Mouse (Mus musculus) right cerebral cortex, postnatal 10 days (tissue): ENCODE measurements around the gene Ifit2.
A peak's percentile ranks its signal among the peaks of the same experiment; 100 is the strongest.
"Not testable (repeated sequence)": the region's sequence is repeated elsewhere in the genome, so short reads cannot be mapped to it uniquely, and the experiment has no call there.

Experiments
- DNase-seq, 2 experiments: peaks; one replicate each; pipeline ENCODE4 v3.0.0; 2021; ENCODE audit warnings: low spot score in 2 of 2

Ifit2 gene

GRCm38 (mm10) chr19:34546211-34546610 is 4.3 kb upstream of the Ifit2 start:
- no peak for DNase-seq

DNA sequence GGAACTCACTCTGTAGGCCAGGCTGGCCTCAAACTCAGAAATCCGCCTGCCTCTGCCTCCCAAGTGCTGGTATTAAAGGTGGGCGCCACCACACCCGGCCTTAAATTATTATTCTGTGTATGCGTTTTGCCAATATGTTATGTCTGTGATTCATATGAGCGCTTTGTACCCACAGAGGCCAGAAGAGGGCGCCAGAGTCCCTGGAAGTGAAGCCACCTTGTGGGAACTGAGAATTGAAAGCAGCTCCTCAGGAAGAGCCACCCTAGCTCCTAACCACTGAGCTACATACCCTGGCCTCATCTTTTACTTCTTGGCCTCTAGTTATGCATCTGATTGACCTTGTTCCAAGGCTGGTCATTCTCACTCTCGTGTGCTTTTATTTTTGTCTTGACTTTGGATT is 2.5 kb upstream of the Ifit2 start:
- peak; percentile 66 to 83 for DNase-seq

DNA sequence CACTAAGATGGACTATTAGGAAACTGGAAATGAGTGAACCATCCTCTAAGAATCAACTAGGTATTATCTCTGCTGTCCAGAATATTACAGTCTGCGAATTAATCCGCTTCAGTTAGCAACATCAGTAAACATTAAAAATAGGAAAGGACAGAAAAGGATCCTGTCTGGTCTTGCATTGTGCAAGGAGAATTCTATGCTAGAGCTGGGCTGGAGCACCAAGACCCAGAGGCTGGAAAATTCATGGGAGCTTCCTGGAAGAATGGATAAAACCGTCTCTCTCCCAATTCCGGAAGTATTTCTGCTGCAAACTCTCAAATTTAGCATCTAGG is 325 bp upstream of the Ifit2 start:
- no peak for DNase-seq

DNA sequence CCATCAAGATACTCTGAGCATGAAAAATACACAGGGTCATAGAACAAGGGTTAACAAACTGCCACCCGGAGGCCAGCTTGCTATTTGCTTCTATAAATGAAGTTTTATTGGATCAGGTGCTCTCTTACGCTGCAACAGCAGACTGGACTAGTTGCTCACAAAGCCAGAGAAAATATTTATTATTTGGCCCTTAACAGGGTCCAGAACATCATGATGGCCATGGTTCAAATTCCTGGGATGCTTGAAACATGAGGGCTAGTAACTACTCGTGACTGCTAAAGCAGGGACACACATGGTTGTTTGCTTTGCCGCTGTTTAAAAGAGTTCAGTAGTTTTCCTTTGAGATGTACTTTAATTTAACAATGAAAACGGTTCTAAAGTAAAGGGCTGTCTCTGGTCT is 1.5 kb downstream of the Ifit2 start:
- no peak for DNase-seq

GRCm38 (mm10) chr19:34553021-34553420 is 2.5 kb downstream of the Ifit2 start:
- no peak for DNase-seq

GRCm38 (mm10) chr19:34553522-34553921 is 3.0 kb downstream of the Ifit2 start:
- DNase-seq = no peak

DNA sequence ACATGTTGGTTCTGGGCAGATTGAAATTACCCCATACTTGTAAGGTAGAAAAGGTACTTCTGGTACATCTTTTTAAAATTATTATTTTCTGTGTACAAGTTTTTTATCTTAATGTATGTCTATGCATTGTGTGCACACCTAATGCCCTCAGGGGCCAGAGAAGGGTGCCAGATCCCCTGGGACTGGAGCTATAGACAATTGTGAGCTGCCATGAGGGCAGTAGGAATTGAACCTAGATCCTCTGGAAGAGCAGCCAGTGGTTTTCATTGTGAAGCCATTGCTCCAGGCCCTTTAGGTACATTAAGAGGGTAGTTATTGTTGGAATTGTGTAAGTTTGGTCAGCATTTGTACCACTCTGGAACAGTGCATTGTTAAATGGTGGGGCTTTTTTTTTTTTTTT is 3.6 kb downstream of the Ifit2 start:
- DNase-seq = no peak

DNA sequence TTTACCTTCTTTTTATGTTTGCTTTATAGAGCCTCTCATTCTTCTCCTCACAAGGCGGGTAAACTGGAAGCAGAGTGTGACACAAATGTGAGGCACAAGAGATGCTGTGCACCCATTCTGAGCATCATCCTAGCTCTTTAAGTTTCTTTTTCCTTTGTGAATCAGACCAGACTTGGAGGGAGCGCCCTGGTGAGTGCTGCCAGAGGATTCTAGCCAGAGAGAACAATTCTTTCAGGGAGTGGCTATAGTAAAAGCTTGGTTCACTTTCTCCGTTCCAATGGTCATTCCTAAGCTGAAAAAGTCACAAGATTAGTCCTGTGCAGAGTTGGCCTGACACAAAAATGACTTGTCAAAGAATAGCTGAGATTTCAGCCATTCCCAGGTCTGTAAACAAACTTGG is 6.1 kb downstream of the Ifit2 start:
- no peak for DNase-seq

- no peak for DNase-seq
Observed at GRCm38 (mm10) chr19:34562556-34562955, 12.1 kb downstream of the Ifit2 start.

GRCm38 (mm10) chr19:34566178-34566784 is 15.8 kb downstream of the Ifit2 start:
- DNase-seq = no peak

- DNase-seq = no peak
Observed at GRCm38 (mm10) chr19:34568988-34569895, 18.7 kb downstream of the Ifit2 start.

DNA sequence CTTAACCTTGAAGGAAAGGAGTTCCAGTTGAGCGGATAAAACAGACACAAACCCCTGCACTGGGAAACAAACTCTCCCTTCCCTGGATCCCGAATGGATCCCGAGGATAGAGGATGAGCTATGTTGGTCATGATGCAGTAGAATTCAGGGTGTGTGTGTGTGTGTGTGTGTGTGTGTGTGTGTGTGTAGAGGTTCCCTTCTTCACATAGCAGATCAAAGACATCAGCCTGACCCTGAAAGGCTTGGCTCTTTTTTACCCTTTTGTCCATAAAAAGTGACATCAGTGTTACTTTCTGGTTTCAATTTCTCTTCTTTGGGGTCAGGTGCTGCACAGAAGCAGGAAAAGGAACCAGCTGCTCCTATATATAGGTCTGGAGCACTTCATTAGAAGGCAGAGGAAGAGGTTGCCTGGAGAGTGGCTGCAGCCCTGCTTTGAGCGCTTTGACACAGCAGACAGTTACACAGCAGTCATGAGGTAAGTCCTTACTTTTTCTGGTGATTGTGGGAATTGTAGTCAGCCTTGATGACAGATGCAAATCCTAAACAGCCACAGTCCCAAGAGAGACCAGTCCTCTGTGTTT is 19.5 kb downstream of the Ifit2 start:
- DNase-seq = no peak

DNA sequence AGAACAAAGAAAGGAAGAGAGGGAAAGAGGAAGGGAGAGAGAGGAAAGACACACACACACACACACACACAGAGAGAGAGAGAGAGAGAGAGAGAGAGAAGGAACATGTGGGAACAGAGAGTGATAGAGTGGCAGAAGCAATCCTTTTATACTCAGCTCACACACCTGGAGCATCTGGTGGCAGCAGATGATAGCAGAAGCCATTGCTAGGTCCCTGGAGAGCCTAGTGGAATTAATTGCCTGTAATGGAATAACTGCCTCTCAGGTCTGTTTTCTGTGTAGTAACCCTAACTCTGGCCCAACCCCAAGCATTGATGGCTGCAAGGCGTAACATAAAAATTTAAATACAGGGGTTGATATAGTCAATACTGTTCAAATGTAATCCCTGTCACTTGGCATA is 20.6 kb downstream of the Ifit2 start:
- no peak for DNase-seq

GRCm38 (mm10) chr19:34573650-34574049 is 23.2 kb downstream of the Ifit2 start:
- no peak for DNase-seq

DNA sequence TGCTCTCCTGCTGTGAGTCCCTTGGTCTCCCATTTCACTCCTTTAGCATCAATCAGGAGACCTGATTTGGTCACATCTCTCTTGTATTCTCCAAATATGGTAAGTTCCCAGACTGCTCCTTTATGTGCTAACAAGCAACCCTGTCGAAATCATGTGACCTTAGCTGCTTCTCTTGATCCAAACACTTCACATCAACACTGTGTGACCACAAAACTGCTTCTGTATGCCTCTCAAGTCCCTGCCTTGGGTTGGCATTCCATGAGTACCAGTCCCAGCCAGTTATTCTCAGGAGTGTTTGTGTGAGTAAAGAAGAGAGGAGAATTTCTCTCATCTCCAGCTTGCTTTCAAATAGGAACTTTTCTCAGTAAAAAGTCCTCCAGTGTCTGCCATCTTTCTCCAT is 26.6 kb downstream of the Ifit2 start:
- DNase-seq = no peak

- DNase-seq = not testable (repeated sequence)
Observed at GRCm38 (mm10) chr19:34582696-34583095, 32.2 kb downstream of the Ifit2 start.

DNA sequence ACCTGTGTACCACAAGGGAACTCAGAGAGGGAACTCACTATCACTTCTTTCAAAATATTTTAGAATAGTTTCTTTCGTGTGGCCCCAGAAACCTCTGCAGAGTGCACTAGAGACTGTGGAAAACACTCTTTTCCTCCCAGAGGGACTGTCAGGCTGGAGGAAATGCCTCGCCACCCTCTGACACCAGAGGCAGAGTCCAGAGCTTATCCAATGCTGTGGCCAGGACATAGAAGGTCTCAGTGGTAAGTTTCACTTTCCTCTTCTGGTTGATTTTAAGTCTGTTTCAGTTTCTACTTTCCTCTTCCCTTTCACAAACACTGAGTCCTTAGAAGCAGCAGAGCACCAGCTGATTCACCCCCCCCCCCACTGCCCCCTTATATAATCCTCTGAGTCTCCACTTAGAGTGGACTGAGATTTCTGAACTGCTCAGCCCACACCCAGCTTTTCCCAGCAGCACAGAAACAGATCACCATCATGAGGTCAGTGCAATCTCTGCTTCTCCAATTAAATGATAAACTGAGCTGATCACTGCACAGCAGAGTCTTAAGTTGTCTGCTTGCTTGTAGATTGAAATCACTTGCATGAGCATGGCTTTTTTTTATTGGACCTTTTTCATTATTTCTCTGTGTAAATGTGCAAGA is 32.8 kb downstream of the Ifit2 start, which contains the start of gene Ifit3:
Gene Ifit3, plus strand, starts transcription at position 406 of the 641 bp plus-strand sequence.
- not testable (repeated sequence) for DNase-seq

GRCm38 (mm10) chr19:34585740-34586458 is 35.4 kb downstream of the Ifit2 start:
- not testable (repeated sequence) for DNase-seq

DNA sequence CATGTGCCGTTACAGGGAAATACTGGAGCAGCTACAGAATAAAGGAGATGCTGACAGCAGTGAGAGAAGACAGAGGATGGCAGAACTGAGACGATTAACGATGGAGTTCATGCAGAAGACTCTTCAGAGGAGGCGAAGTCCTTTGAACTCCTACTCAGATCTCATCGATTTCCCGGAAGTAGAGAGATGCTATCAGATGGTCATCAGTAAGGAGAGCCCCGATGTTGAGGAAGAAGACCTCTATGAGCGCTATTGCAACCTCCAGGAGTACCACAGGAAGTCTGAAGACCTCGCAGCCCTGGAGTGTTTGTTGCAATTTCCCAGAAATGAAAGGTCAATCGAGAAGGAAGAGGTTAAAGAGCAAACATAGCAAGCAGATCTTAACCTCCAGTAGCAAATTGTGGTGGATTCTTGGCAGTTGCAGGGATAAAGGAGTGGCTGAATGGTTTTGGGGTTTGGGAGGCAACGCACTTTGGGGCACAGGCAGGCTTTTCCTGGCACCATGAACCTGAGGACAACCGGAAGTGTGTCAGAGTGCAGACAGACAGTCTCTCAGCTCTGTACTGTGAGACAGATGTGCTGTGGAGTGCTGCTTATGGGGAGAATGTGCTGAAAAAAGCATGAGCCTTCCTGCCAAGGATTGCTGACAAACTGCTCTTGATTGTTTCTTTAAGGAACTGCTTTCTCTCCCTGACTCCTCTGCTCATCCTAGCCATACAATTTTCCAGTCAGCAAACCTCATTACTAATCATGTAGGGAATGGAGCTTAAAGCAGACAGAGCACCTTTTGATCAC is 37.6 kb downstream of the Ifit2 start:
- peak in 1 of 2 experiments; percentile 41 for DNase-seq

DNA sequence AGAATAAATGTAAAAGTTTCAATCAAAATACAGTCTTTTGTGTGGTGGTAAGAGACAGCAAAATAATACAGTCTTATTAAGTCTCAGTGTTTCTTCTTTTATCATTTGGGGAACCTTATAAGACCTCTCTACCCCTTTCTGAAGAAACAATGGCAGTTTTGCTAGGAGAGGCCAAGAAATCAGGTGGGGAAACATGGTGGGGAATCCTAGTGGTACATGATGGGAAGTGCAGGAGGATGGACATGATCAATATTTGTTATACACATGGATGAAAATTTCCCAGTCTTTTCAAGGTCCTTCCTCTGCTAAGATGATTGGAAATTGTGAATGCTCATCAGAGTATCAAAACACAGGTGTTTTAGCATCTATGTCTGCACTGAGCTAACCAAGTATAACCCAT is 38.5 kb downstream of the Ifit2 start:
- DNase-seq = no peak

GRCm38 (mm10) chr19:34593456-34593855 is 43.0 kb downstream of the Ifit2 start:
- no peak for DNase-seq
